Mouse (Mus musculus) midbrain, postnatal 0 days (tissue): Measurements from ENCODE around the gene Hps4. TPM values are rescaled to one million over a fixed set of nuclear protein-coding genes. Genes with fewer than 3 reads are reported as not detected.

Experiments used
- ATAC-seq: fragments of 200-750 bp; cut with Nextera tagmentation; 2 replicates; pipeline ENCODE4 v1.8.0; 2017; ENCODE audit warnings: moderate number of reproducible peaks, mild to moderate bottlenecking, moderate TSS enrichment, moderate library complexity; ENCODE audit not compliant: low FRiP score
- DNase-seq: peaks from one replicate; pipeline ENCODE4 v3.0.0-alpha.2; 2015; ENCODE audit warnings: low spot score
- H3K27ac ChIP-seq: fragments of 300-500 bp; sonication (generic); 2 replicates; pipeline ENCODE4 v1.5.1; 2014; ENCODE audit warnings: low read depth, mild to moderate bottlenecking, low read length, mixed read lengths
- H3K27me3 ChIP-seq: fragments of 300-500 bp; sonication (generic); 2 replicates; pipeline ENCODE4 v1.6.1; 2014; ENCODE audit warnings: low read length, control low read depth, mixed read lengths; ENCODE audit not compliant: insufficient read depth
- H3K36me3 ChIP-seq: fragments of 300-500 bp; sonication (generic); 2 replicates; pipeline ENCODE4 v1.6.1; 2014; ENCODE audit warnings: low read length, control low read depth, mixed read lengths; ENCODE audit not compliant: insufficient read depth
- H3K4me1 ChIP-seq: fragments of 300-500 bp; sonication (generic); 2 replicates; pipeline ENCODE4 v1.6.1; 2014; ENCODE audit warnings: mild to moderate bottlenecking, control low read depth, antibody characterized with exemption, low read length, mixed read lengths; ENCODE audit not compliant: insufficient read depth
- H3K4me2 ChIP-seq: fragments of 300-500 bp; sonication (generic); 2 replicates; pipeline ENCODE4 v1.6.1; 2014; ENCODE audit warnings: low read depth, mild to moderate bottlenecking, low read length, mixed read lengths; ENCODE audit not compliant: poor library complexity, severe bottlenecking
- H3K4me3 ChIP-seq: fragments of 300-500 bp; sonication (generic); 2 replicates; pipeline ENCODE4 v1.5.1; 2014; ENCODE audit warnings: low read depth, mild to moderate bottlenecking, low read length, moderate library complexity
- H3K9ac ChIP-seq: fragments of 300-500 bp; sonication (generic); replicated peaks from 2 replicates; pipeline ENCODE4 v1.6.1; 2014; ENCODE audit warnings: mild to moderate bottlenecking, low read length, moderate library complexity, mixed read lengths; ENCODE audit not compliant: poor library complexity, severe bottlenecking
- H3K9me3 ChIP-seq: fragments of 300-500 bp; sonication (generic); 2 replicates; pipeline ENCODE4 v1.6.1; 2016; ENCODE audit warnings: low read length, control low read depth
- CTCF ChIP-seq: IDR thresholded peaks from 2 replicates; pipeline ENCODE4 v1.5.1; 2016; ENCODE audit warnings: antibody characterized with exemption, mild to moderate bottlenecking
- WGBS: fragments of 180-500 bp; shearing (Covaris S2); extraction: QIAGEN DNeasy Blood & Tissue Kit; methylation state at CpG from one replicate; pipeline ENCODE4 v1.1.7; 2014; 5-methylcytosine and 5-hydroxymethylcytosine counted together
- polyA plus RNA-seq: library from polyadenylated mRNA; unstranded; fragments of >200 nt; fragmentation: Nextera tagmentation; extraction: Ambion mirVana; gene quantifications from 2 replicates; pipeline ENCODE4 v1.2.1, GENCODE M21; 2015
- total RNA-seq: library from RNA; depleted of rRNA; stranded (reverse); fragments of >200 nt; gene quantifications from 2 replicates; pipeline ENCODE4 v1.2.3, GENCODE M21; 2014

The Hps4 gene
- total and polyA plus RNA-seq, 2 experiments from 2014 or later = 34.9 to 36.1 TPM

DNA sequence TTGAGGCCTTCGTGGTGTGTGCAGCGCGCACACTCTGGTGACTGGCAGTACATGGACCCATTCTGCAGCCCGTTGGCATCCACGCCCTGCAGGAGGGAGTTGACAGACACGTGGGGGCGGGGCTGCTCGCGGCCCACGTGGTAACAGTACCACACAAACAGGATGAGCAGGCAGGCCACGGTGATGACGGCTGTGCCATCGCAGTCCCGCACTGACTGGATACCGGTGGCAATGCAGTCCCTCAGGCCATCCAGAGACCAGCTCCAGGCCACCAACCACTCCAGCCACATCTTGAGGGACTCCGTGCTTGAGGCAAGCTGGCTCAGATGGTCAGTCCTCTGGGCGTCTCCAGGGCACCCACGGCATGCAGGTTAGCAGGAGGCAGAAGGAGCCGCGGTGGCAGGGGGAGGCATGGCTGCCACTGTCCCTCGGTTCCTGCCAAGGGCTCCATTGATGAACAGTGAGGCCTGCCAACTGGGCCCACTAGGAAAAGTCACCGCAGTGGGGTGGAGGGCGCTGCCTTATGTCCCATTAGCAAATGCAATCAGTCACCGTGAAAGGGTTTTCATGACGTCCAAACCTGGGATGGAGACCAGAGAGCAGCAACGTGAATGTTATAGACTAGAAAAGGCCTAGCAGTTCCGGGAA, 48.9 kb downstream of the Hps4 start:
- WGBS = 75% methylated on average over 27 of the region's 27 CpGs
- no peak overlapping the region for H3K27ac ChIP-seq
- H3K4me1 ChIP-seq = peaks cover 15% of the 10 kb centered on the region
- no peaks in the 10 kb centered on the region for H3K27me3 ChIP-seq
- H3K9me3 ChIP-seq = no peaks in the 10 kb centered on the region
- H3K4me3 ChIP-seq = no peak overlapping the region
- TF ChIP-seq CTCF = no peak
- no peak overlapping the region for H3K4me2 ChIP-seq
- DNase-seq = no peak
- H3K9ac ChIP-seq = no peak overlapping the region
- peaks cover 13% of the 10 kb centered on the region for H3K36me3 ChIP-seq
- no peak for ATAC-seq

DNA sequence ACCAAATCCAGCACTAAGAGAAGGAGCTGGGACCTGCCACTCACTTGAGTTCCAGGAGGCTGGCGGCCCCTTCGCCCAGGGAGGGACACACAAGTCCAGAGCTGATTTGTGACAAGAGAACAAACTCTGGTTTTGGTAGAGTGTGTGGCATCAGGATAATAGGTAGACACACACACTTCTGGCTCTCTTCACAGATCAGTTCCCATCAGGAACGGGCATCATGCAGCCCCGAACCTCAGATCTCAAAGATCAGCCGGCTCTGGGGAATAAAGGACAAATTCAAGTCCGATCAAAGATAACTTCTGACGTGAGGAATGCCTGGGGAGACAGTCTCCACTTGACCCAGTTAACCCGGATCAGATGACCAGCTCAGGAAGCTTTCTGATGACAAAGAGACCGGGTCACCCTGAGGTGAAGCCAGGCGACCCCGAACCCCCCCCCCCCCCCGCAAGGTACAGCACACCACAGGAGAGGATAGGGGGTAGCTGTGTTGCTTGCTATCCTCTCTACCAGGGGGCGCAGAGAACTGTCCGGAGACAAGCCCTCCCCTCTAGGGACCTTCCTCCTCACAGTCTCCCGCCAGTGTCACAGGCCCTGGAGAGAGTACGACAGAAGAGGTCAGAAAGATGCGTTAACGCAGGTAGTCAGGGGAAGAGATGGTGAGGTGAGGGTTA, 51.0 kb downstream of the Hps4 start:
- ATAC-seq = peak; percentile 12

DNA sequence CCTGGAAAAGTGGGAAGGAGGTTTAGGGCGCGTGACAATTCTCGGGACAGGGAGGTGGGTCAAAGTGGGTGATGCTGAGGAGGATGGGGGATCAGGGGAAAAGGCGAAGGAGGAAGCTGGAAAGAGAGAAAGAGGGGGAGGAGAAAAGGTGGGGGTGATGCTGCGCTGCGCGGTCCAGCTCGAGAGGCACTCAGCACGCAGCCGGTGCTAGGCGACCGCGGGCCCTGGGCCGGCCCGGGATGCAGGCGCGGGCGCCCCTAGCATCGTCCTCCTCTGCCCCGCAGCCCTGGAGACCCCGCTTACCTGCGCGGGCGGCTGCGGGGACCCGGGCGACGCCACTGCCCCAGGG, 51.5 kb downstream of the Hps4 start:
- peaks cover 13% of the 10 kb centered on the region for H3K4me1 ChIP-seq
- H3K9me3 ChIP-seq = no peaks in the 10 kb centered on the region
- H3K9ac ChIP-seq = peak overlapping the region; percentile 69
- H3K27me3 ChIP-seq = no peaks in the 10 kb centered on the region
- peaks cover 11% of the 10 kb centered on the region; the same call in 1 of the 2 replicates for H3K36me3 ChIP-seq
- H3K4me2 ChIP-seq = peak overlapping the region; percentile 67
- peak overlapping the region; percentile 60 for H3K4me3 ChIP-seq
- ATAC-seq (peak; percentile 66), DNase-seq (no peak)
- no peak for TF ChIP-seq CTCF
- H3K27ac ChIP-seq = peak overlapping the region; percentile 83
- 0% methylated on average over 8 of the region's 28 CpGs for WGBS

More for the DNA sequence above, 51.0 kb downstream of the Hps4 start:
- TF ChIP-seq CTCF = no peak
- DNase-seq = no peak
- no peaks in the 10 kb centered on the region for H3K27me3 ChIP-seq
- peak overlapping the region; percentile 69 for H3K9ac ChIP-seq
- H3K4me2 ChIP-seq = peak overlapping the region; percentile 67
- H3K9me3 ChIP-seq = no peaks in the 10 kb centered on the region
- H3K27ac ChIP-seq = no peak overlapping the region
- WGBS = 7% methylated on average over 17 of the region's 18 CpGs
- peaks cover 11% of the 10 kb centered on the region; the same call in 1 of the 2 replicates for H3K36me3 ChIP-seq
- peaks cover 15% of the 10 kb centered on the region for H3K4me1 ChIP-seq
- peak overlapping the region; percentile 60 for H3K4me3 ChIP-seq

DNA sequence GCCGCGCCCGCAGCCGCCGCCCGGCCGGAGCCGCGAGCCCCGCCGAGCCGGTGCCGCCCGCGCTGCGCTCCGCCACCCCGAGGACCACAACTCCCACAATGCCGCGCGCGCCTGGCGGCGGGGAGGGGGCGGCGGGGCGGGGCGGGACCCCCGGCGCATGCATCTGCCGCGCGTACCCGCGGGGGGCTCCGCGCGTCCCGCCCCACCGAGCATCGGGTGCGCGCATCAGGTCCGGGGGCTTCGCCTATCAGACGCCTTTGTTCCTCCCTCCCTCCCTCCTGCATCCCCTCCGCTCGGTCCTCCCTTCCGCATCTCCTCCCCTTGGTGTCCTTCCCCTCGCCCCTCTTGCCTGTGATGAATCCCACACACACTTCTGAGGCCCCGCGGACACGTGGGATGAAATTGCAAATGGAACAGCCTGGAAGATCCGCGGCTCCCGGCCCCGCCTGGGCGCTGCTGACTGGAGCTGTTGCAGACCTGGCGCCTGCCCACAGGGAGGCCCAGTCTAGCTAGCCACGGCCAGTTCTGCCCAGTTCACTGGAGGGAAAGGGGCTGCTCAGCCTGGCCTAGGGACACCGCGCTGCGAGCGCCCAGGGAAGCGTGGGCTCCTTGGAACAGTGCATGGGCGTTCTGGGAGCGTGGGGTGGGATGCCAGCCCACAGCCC, 52.0 kb downstream of the Hps4 start, which contains the start of gene Asphd2:
Gene Asphd2 (minus strand): TSS at position 88 of the 665 bp plus-strand sequence.
- H3K4me3 ChIP-seq = peak within 1 kb of the TSS; percentile 60
- H3K36me3 ChIP-seq = peaks cover 11% of the 10 kb centered on the region; the same call in 1 of the 2 replicates
- peak within 1 kb of the TSS; percentile 69 for H3K9ac ChIP-seq
- H3K27ac ChIP-seq = peak within 1 kb of the TSS; percentile 83
- TF ChIP-seq CTCF = peak; percentile 39; the same call in 1 of the 2 replicates
- no peaks in the 10 kb centered on the region for H3K27me3 ChIP-seq
- H3K4me1 ChIP-seq = peaks cover 10% of the 10 kb centered on the region
- under 1% methylated on average over 42 of the region's 67 CpGs for WGBS
- ATAC-seq = peak; percentile 89
- H3K9me3 ChIP-seq = no peaks in the 10 kb centered on the region
- peak; percentile 91 for DNase-seq
- H3K4me2 ChIP-seq = peak within 1 kb of the TSS; percentile 67

DNA sequence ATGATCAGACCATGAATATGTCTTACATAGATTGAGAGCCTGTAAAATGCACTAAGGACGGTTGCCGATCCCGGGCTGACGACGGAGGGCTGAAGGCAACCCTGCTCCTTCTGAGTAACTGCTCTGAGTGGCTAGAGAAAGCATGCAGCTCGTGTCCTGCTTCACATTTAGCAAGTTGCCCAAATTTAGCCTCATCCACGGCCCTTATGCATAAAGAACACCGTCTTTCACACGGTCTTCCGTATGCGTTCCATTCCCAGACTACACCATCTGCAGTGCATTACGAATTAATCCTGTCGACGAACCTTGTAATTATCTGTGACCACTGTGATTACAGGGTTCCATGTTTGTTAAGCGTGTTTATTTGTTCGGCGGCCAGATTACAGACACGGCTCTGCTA, 53.2 kb downstream of the Hps4 start:
- Histone ChIP-seq H3K4me1 (peaks cover 10% of the 10 kb centered on the region), H3K4me3 (no peak overlapping the region), H3K36me3 (0 out of 2 replicates have a peak, but pooled peaks cover 6% of the 10 kb centered on the region), H3K9ac (no peak overlapping the region), H3K4me2 (no peak overlapping the region), H3K9me3 (no peaks in the 10 kb centered on the region), H3K27ac (peak overlapping the region; percentile 83), H3K27me3 (no peaks in the 10 kb centered on the region)
- DNase-seq (no peak), ATAC-seq (no peak)
- TF ChIP-seq CTCF = no peak
- WGBS = 63% methylated on average over 18 of the region's 18 CpGs

DNA sequence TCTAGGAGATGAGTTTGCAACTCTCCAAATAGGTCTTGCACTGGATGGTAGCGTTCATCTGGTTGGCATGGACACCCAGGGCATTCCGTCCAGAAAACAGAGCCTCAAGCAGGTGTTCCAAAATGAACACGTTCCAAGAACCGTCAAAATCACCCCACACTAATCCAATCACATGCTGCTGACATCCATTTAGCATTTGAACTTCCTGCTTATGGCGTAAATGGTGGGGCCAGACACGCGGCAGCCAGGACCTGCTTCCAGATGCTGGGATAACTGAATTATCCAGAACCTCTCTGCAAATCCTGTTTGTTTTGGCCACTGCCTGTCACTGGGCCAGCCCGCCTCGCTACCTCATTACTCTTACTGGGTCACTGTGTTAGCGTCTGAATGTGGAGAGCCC, 56.4 kb downstream of the Hps4 start:
- DNase-seq (no peak), ATAC-seq (no peak)
- Histone ChIP-seq H3K27ac (no peak overlapping the region), H3K9ac (no peak overlapping the region), H3K36me3 (no peaks in the 10 kb centered on the region), H3K4me2 (no peak overlapping the region), H3K4me1 (no peaks in the 10 kb centered on the region; the same call in 1 of the 2 replicates), H3K27me3 (no peaks in the 10 kb centered on the region), H3K4me3 (no peak overlapping the region), H3K9me3 (no peaks in the 10 kb centered on the region)
- TF ChIP-seq CTCF = no peak
- WGBS = 52% methylated on average over 10 of the region's 10 CpGs
